Mouse (Mus musculus) kidney, postnatal 25 days (tissue): Measurements from ENCODE around the gene Mks1.

Source experiments
- DNase-seq, 2 experiments: peaks; one replicate each; pipeline ENCODE4 v3.0.0; 2021; ENCODE audit warnings: mixed read lengths in 2 of 2

Mks1 gene

GRCm38 (mm10) chr11:87852690-87853596, at the start of gene Mks1:
TSS of gene Mks1 (plus strand) at chr11:87853215.
- DNase-seq: peak; percentile 95 to 96

GRCm38 (mm10) chr11:87805448-87805847, 47.6 kb upstream of the Mks1 start:
- DNase-seq: peak in 1 of 2 experiments; percentile 51

DNA sequence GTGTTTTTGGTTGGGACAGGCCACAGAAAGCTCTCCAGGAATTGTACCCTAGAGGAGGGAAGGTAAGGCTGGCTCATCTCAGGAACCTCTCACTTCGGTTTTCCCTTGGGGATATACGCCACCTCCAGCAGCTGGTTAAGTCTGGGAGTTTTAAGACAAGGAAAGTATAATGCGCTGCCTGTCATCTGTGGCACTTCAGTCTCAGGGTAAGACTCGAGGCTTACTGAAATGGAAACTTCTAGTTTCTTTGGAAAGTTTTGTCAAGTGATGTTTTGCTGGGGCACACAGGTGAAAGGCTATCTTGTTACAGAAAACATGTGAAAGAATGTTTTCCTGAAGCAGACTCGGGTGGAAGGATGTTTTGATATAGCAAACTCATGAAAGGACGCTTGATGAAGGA, 45.6 kb upstream of the Mks1 start:
- DNase-seq: no peak

GRCm38 (mm10) chr11:87808236-87808635, 44.8 kb upstream of the Mks1 start:
- DNase-seq: no peak

GRCm38 (mm10) chr11:87811396-87811795, 41.6 kb upstream of the Mks1 start:
- no peak for DNase-seq

- no peak for DNase-seq
Measured at GRCm38 (mm10) chr11:87814831-87815230, 38.2 kb upstream of the Mks1 start.

DNA sequence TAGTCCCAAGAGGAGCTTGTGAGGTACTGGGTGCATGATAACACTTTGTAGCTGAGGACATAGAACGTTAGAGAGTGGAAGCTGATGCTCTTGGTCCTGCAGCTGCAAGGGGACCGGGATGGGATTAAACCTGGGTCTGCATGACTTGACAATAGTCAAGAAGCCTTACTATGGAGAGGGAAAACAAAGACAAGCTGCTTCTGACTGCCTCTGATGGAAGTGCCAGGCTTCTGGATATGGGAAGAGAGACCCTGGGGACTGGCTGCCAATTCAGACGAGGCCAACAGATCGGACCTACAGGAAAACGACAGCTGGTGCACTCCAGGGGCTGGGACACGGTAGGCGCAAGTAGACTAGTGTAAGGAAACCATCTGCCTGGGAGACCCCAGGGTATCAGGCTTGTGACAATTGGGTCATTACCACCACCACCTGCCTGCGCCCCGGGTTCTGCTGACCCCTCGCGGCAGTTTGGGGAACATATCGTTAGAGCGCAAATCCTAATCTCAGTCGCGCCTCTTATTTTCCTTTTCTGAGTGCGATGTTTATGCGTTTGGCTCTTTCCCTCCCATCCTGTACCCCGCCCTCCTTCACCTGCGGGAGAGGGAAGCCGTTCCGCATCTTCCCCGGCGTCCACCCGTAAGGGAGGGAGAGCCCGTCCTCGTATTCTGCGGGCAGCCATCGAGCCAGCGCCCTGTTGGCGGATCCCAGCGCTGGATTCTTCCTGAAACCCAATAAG, 36.1 kb upstream of the Mks1 start:
- peak in 1 of 2 experiments; percentile 22 for DNase-seq

DNA sequence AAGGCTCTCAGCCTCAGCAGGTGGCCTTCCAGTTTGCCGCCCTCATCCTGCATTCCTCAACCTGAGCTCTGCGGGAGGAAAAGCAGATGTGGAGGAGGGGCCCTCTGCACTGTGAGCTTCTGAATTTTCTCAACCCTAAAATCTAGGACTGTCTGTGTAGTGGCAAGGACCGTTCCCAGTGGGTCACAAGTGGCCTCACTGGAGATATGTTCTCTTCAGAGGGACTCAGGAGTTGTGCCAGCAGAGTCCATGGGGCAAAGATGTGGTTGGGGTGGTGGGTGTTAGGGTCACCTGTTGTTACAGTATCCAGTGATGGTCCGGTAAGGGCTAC, 35.6 kb upstream of the Mks1 start:
- no peak for DNase-seq

GRCm38 (mm10) chr11:87821502-87821901, 31.5 kb upstream of the Mks1 start:
- DNase-seq: no peak

- no peak for DNase-seq
Measured at GRCm38 (mm10) chr11:87828239-87828900, 24.6 kb upstream of the Mks1 start, which contains the start of gene Lpo. TSS of gene Lpo (minus strand) at chr11:87828289.

DNA sequence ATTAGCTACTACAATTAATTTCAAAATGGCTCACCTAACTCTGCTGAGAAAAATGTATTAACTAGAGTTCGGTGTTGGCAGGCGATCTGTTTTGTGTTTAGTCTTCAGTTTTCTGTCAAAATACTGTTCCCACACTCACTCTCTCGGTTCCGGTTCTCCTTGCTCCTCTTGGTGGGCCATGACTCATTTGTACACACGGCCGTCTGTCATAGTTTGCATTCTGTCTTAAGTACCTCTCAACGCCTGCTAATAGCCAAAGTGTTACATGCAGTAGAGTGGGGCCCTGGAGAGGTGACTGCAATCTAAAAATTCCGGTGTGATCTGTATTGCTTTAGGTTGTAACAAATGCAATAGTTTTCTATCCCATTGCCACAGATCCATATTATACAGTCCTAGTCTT, 12.3 kb upstream of the Mks1 start:
- DNase-seq: no peak

DNA sequence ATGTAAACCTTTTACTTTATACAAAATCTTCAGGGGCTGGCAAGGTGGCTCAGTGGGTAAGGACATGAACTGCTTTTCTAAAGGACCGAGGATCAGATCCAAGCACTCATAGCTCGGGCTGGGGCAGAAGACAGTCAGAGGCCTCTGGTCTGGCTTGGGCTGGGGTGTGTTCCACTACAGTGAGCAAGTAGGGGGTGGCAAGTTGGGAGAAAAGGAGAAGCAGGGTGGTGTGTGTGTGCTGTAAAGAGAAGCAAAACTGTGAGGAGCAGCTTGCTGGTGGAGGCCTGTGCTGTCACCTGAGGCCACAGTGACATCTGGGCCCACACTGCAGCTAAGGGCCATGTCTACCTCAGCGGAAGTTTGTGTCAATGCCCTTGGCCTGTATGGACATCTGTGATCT, 11.6 kb upstream of the Mks1 start:
- no peak for DNase-seq

GRCm38 (mm10) chr11:87846968-87847600, 5.9 kb upstream of the Mks1 start:
- peak in 1 of 2 experiments; percentile 57 for DNase-seq

DNA sequence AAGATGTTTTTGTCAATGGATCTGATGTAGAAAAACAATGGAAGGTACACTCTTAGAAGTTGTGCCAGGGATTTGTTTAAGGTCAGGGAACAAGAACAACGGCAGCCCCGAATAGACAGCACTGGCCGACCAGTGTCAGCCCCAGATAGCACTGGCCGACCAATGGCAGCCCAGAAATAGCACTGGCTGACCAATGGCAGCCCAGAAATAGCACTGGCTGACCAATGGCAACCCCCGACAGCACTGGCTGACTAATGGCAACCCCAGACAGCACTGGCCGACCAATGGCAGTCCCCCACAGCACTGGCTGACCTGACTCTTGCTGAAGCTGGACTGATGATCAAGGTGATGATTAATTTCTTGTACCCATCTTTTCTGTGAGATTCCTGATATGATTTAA, 5.1 kb upstream of the Mks1 start:
- no peak for DNase-seq

DNA sequence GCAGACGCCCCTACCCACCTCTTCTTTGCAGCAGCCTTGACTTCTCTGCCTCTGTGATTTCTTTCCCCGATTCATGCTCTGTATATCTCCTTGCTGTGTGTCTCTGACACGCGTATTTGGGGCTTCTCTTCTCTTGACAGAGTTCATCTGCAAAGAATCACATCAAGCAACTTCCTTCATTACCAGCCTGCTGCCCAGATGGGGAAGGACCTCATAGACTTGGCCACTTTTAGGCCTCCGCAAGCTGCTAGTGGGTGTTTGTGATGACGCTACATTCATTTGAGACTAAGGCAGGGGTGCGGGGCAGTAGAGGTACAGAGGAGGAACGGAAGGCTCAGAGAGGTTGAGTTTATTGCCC, 561 bp downstream of the Mks1 start:
- no peak for DNase-seq

DNA sequence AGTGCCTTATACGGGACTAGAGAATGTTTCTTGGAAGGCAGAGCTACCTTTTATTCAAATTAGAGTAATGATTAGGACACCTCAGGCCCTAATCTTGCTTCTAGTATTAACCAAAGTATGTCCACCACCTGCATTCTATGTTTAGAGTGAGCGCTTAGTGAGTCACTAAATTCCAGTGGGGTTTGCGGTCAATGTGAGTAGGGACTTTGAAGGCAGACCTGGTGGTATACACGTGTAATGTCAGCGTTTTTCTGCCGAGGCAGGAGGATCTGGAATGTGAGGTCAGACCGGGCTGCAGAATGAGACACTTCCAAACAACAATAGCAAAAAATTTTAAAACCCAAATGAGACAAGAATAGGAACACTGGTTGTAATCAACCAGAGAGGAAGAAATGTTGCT, 1.5 kb downstream of the Mks1 start:
- DNase-seq: no peak

GRCm38 (mm10) chr11:87859273-87859672, 6.3 kb downstream of the Mks1 start:
- no peak for DNase-seq

GRCm38 (mm10) chr11:87860426-87860825, 7.4 kb downstream of the Mks1 start:
- DNase-seq: no peak

DNA sequence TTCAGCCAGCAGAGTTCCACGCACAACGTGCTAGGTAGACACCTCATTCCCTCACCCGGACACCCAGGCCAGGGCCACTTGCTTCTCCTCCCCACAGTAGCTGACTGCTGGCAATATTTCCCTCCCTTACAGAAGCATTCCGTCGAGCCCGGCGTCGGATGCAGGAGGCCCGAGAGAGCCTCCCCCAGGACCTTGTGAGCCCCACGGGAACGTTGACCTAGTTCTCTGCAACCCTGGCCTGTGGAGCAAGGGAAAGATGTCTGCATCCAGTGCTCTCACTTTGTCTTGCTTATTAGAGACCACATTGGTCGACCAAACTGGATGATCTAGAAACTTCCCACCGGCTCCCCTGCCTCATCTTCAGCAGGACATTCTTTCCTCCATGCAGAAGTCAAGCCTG, 9.8 kb downstream of the Mks1 start:
- DNase-seq: no peak

DNA sequence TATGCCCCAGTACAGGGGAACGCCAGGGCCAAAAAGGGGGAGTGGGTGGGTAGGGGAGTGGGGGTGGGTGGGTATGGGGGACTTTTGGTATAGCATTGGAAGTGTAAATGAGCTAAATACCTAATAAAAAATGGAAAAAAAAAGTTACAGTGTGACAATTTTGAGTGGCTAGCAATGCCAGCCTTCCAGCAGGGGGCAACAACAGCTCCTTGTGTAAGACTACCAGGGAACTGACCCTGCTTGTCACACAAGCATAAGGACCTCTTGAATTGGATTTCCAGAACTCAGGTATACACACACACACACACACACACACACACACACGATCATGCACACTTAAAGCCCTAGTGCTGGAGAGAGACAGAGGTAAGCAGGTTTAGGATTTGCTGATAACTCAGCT, 13.9 kb downstream of the Mks1 start:
- peak in 1 of 2 experiments; percentile 45 for DNase-seq

- DNase-seq: no peak
Measured at GRCm38 (mm10) chr11:87870096-87870495, 17.1 kb downstream of the Mks1 start.

- no peak for DNase-seq
Measured at GRCm38 (mm10) chr11:87871766-87872165, 18.8 kb downstream of the Mks1 start.

GRCm38 (mm10) chr11:87875436-87875835, 22.4 kb downstream of the Mks1 start, which contains the start of gene Epx:
TSS of gene Epx (minus strand) at chr11:87875536.
- no peak for DNase-seq
